Mouse (Mus musculus): ENCODE data around the gene Dgke.
"Not testable (repeated sequence)": the region's sequence is repeated elsewhere in the genome, so short reads cannot be mapped to it uniquely, and the experiment has no call there.

Dgke gene

GRCm38 (mm10) chr11:88999723-89000526 lies 66.7 kb downstream of the Dgke start:
- DNase-seq, result no peak

DNA sequence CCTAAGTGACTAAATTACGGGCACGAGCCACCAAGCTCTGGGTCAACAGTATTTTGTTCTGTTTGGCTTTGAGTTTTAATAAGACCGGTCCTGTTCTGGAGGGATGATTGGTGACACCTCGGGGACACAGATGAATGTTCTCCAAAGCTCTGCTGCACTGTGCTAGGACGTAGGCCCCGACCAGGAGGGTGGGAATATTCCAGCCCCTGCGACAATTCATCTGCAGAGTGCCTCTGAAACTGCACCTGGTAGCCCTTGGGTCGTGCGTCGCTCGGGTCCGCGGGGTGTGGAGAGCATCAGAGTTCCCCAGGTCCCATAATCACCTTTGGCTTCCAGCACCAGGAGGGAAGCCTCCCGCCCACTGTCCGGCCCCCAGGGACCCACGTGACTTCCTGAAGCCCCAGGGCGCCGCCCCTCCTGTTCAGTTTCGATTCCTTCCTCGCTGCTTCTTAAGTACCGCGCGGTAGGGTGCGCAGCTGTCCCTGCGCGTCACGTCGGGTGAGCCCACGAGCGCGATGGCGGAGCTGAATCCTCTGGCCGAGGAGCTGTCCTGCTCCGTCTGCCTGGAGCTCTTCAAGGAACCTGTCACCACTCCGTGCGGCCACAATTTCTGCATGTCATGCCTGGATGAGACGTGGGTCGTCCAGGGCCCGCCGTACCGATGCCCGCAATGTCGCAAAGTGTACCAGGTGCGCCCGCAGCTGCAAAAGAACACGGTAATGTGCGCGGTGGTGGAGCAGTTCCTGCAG lies 67.5 kb downstream of the Dgke start, which contains the start of gene Trim25:
Gene Trim25, plus strand, starts transcription at position 403 of the 749 bp plus-strand sequence.
- peak; percentile 14 for DNase-seq

- DNase-seq, result no peak
These were observed 68.2 kb downstream of the Dgke start for GRCm38 (mm10) chr11:88998406-88998805.

- DNase-seq, result not testable (repeated sequence)
These were observed 69.3 kb downstream of the Dgke start for GRCm38 (mm10) chr11:88997343-88997742.

DNA sequence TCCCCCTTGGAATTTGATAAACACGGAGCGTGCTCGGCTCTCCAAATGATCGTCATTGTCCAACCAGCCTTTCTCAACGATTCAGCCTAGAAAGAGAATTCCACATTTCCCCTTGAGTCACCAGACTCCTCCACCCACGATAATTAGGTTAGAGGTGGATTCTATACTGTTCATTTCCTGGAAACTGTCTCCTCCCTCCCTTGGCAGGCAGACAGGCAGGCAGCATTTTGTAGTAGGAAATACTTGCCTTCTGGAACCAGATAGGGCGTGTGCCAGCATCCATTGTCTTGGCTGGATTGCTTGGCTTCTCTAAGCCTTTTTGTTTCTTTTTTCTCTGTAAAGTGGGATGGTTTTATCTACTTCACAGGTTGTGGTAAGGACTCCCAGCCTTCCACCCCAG lies 70.2 kb downstream of the Dgke start:
- DNase-seq, result no peak

GRCm38 (mm10) chr11:88995616-88996015 lies 71.0 kb downstream of the Dgke start:
- no peak for DNase-seq

- DNase-seq, result no peak
These were observed 72.2 kb downstream of the Dgke start for GRCm38 (mm10) chr11:88994492-88994891.

GRCm38 (mm10) chr11:88993625-88994024 lies 73.0 kb downstream of the Dgke start:
- DNase-seq, result peak; percentile 16

DNA sequence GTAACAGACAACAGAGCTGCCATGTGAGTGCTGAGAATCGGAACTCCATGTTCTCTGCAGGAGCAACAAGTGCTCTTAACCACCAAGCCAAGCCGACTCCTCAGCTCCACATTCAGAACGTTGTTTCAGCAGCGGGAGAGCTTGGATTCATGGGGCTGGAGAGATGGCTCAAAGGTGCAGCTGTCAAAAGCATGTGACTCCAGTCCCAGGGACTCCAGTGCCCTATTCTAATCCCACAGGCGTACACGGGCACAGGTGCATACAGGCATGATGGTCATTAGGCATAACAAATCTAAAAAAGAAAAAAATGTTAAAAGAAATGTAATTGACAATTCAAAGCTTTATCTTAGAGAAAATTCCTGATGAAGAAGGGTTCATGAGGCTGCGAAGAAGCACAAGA lies 73.5 kb downstream of the Dgke start:
- no peak for DNase-seq

DNA sequence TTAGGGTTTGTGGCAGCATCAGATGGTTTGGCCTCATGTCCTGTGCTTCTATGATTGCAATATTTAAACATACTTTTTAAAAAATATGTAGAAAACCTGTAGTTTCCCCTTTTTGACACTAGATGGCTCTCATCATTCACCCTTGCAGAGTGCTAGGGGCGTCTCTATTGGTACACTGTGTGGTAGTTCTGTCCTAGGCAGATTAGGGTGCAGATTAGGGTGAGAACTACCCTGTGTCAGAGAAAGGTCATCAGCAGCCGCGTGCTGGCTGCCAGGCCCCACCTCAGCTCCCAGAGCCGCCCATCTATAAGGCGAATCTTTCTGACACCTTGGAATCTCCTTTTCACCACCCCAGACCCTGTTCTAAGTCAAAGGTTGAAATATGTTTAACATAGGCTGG lies 77.1 kb downstream of the Dgke start:
- no peak for DNase-seq

DNA sequence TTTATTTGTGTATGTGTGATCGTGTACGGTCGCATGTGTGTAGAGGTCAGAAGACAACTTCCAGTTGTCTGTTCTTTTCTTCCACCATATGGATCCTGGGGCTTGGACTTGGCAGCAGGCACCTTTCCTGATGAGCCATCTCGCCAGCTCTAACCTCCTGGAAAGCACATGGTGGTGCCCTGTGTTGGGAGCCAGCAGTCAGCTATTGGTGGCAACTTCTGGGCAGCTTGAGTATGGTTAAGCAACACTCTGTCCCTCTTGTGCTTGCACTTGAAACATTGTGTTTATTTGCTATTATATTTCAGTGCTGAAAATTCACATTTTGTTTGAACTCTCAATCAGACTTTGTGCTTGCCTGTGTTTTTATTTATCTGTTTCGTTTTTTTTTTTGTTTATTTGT lies 77.7 kb downstream of the Dgke start:
- no peak for DNase-seq

GRCm38 (mm10) chr11:88986616-88987015 lies 80.0 kb downstream of the Dgke start:
- no peak for DNase-seq
